Mouse (Mus musculus) hindbrain, embryonic 14.5 days (tissue): ENCODE measurements around the gene Rad51b. TPM values are rescaled to one million over a fixed set of nuclear protein-coding genes. Genes with fewer than 3 reads are reported as not detected.
A peak's percentile ranks its signal among the peaks of the same experiment; 100 is the strongest.

ENCODE experiments used
- ATAC-seq: fragments of 200-750 bp; cut with Nextera tagmentation; 2 replicates; pipeline ENCODE4 v1.8.0; 2017; ENCODE audit warnings: moderate number of reproducible peaks, mild to moderate bottlenecking, moderate TSS enrichment, moderate library complexity; ENCODE audit not compliant: low FRiP score
- DNase-seq: peaks from one replicate; pipeline ENCODE4 v3.0.0-alpha.2; 2015; ENCODE audit warnings: low spot score
- H3K27ac ChIP-seq: fragments of 300-500 bp; sonication (generic); 2 replicates; pipeline ENCODE4 v1.5.1; 2014; ENCODE audit warnings: mild to moderate bottlenecking, moderate library complexity
- H3K27me3 ChIP-seq: fragments of 300-500 bp; sonication (generic); 2 replicates; pipeline ENCODE4 v1.6.1; 2014; ENCODE audit warnings: mild to moderate bottlenecking, low read length, mixed read lengths; ENCODE audit not compliant: control insufficient read depth, insufficient read depth
- H3K36me3 ChIP-seq: fragments of 300-500 bp; sonication (generic); replicated peaks from 2 replicates; pipeline ENCODE4 v1.6.1; 2014; ENCODE audit not compliant: control insufficient read depth, insufficient read depth
- H3K4me1 ChIP-seq: fragments of 300-500 bp; sonication (generic); replicated peaks from 2 replicates; pipeline ENCODE4 v1.6.1; 2014; ENCODE audit warnings: antibody characterized with exemption, low read length, mixed read lengths; ENCODE audit not compliant: control insufficient read depth, insufficient read depth
- H3K4me2 ChIP-seq: fragments of 300-500 bp; sonication (generic); replicated peaks from 2 replicates; pipeline ENCODE4 v1.6.1; 2014; ENCODE audit warnings: mild to moderate bottlenecking, moderate library complexity
- H3K4me3 ChIP-seq: fragments of 300-500 bp; sonication (generic); replicated peaks from 2 replicates; pipeline ENCODE4 v1.5.1; 2014; ENCODE audit warnings: mild to moderate bottlenecking, low read length
- H3K9ac ChIP-seq: fragments of 300-500 bp; sonication (generic); 2 replicates; pipeline ENCODE4 v1.6.1; 2014
- H3K9me3 ChIP-seq: fragments of 300-500 bp; sonication (generic); 2 replicates; pipeline ENCODE4 v1.6.1; 2016; ENCODE audit warnings: low read length; ENCODE audit not compliant: control insufficient read depth
- WGBS: fragments of 180-500 bp; shearing (Covaris S2); extraction: QIAGEN DNeasy Blood & Tissue Kit; methylation state at CpG from one replicate; pipeline ENCODE4 v1.1.7; 2014; 5-methylcytosine and 5-hydroxymethylcytosine counted together
- polyA plus RNA-seq: library from polyadenylated mRNA; unstranded; fragments of >200 nt; fragmentation: Nextera tagmentation; extraction: Ambion mirVana; gene quantifications from 2 replicates; pipeline ENCODE4 v1.2.1, GENCODE M21; 2014

Rad51b gene
- polyA plus RNA-seq, 1 experiment from 2014 or later: 1.5 TPM

- no peaks in the 10 kb centered on the region for H3K36me3 ChIP-seq
- H3K4me1 ChIP-seq: 0 out of 2 replicates have a peak, but pooled peaks cover 3% of the 10 kb centered on the region
These were observed 313.5 kb downstream of the Rad51b start for GRCm38 (mm10) chr12:79610511-79611103.

GRCm38 (mm10) chr12:79611665-79612064 lies 314.6 kb downstream of the Rad51b start:
- Histone ChIP-seq H3K27ac (no peak overlapping the region), H3K4me3 (no peak overlapping the region)
- 94% methylated on average over 2 of the region's 2 CpGs for WGBS

More at GRCm38 (mm10) chr12:79610511-79611103, 313.5 kb downstream of the Rad51b start:
- 67% methylated on average over 6 of the region's 6 CpGs for WGBS
- DNase-seq (no peak), ATAC-seq (no peak)
- Histone ChIP-seq H3K9me3 (no peaks in the 10 kb centered on the region), H3K4me3 (no peak overlapping the region), H3K27me3 (no peaks in the 10 kb centered on the region), H3K9ac (no peak overlapping the region), H3K27ac (no peak overlapping the region), H3K4me2 (no peak overlapping the region)

GRCm38 (mm10) chr12:79612334-79613060 lies 315.4 kb downstream of the Rad51b start:
- Histone ChIP-seq H3K27me3 (no peaks in the 10 kb centered on the region), H3K27ac (0 out of 2 replicates have a peak overlapping the region, but pooled peaks have one; percentile 18), H3K9ac (no peak overlapping the region), H3K4me3 (no peak overlapping the region), H3K36me3 (no peaks in the 10 kb centered on the region), H3K9me3 (no peaks in the 10 kb centered on the region), H3K4me2 (no peak overlapping the region), H3K4me1 (0 out of 2 replicates have a peak, but pooled peaks cover 3% of the 10 kb centered on the region)
- DNase-seq (peak; percentile 91), ATAC-seq (peak; percentile 92)
- 49% methylated on average over 14 of the region's 14 CpGs for WGBS

More at GRCm38 (mm10) chr12:79611665-79612064, 314.6 kb downstream of the Rad51b start:
- Histone ChIP-seq H3K36me3 (no peaks in the 10 kb centered on the region), H3K4me1 (0 out of 2 replicates have a peak, but pooled peaks cover 3% of the 10 kb centered on the region), H3K4me2 (no peak overlapping the region), H3K27me3 (no peaks in the 10 kb centered on the region), H3K9ac (no peak overlapping the region), H3K9me3 (no peaks in the 10 kb centered on the region)
- no peak for ATAC-seq
- DNase-seq: no peak

- peak overlapping the region; percentile 18; the same call in 1 of the 2 replicates for H3K27ac ChIP-seq
- no peak overlapping the region for H3K9ac ChIP-seq
- WGBS: 74% methylated on average over 8 of the region's 8 CpGs
- H3K9me3 ChIP-seq: no peaks in the 10 kb centered on the region
- H3K27me3 ChIP-seq: no peaks in the 10 kb centered on the region
- DNase-seq (peak; percentile 47), ATAC-seq (no peak)
- no peak overlapping the region for H3K4me3 ChIP-seq
- 0 out of 2 replicates have a peak, but pooled peaks cover 3% of the 10 kb centered on the region for H3K4me1 ChIP-seq
- H3K4me2 ChIP-seq: no peak overlapping the region
- H3K36me3 ChIP-seq: no peaks in the 10 kb centered on the region
These were observed 316.1 kb downstream of the Rad51b start for GRCm38 (mm10) chr12:79613061-79613788.

- Histone ChIP-seq H3K4me2 (no peak overlapping the region), H3K36me3 (no peaks in the 10 kb centered on the region), H3K27ac (no peak overlapping the region), H3K9ac (no peak overlapping the region), H3K4me3 (no peak overlapping the region), H3K27me3 (no peaks in the 10 kb centered on the region), H3K9me3 (no peaks in the 10 kb centered on the region), H3K4me1 (0 out of 2 replicates have a peak, but pooled peaks cover 3% of the 10 kb centered on the region)
- 88% methylated on average over 9 of the region's 9 CpGs for WGBS
- no peak for ATAC-seq
- DNase-seq: no peak
These were observed 316.9 kb downstream of the Rad51b start for GRCm38 (mm10) chr12:79613846-79614582.

GRCm38 (mm10) chr12:79614583-79614953 lies 317.5 kb downstream of the Rad51b start:
- H3K27ac ChIP-seq: no peak overlapping the region
- no peaks in the 10 kb centered on the region for H3K4me1 ChIP-seq
- no peak overlapping the region for H3K4me2 ChIP-seq
- no peaks in the 10 kb centered on the region for H3K9me3 ChIP-seq
- no peak overlapping the region for H3K4me3 ChIP-seq
- H3K27me3 ChIP-seq: no peaks in the 10 kb centered on the region
- ATAC-seq (no peak), DNase-seq (no peak)
- H3K36me3 ChIP-seq: no peaks in the 10 kb centered on the region
- WGBS: 89% methylated on average over 2 of the region's 2 CpGs
- H3K9ac ChIP-seq: no peak overlapping the region

- Histone ChIP-seq H3K4me2 (no peak overlapping the region), H3K4me1 (no peaks in the 10 kb centered on the region), H3K9me3 (no peaks in the 10 kb centered on the region), H3K27ac (no peak overlapping the region), H3K9ac (no peak overlapping the region), H3K4me3 (no peak overlapping the region), H3K27me3 (no peaks in the 10 kb centered on the region), H3K36me3 (no peaks in the 10 kb centered on the region)
- ATAC-seq (no peak), DNase-seq (no peak)
- 76% methylated on average over 5 of the region's 5 CpGs for WGBS
These were observed 318.7 kb downstream of the Rad51b start for GRCm38 (mm10) chr12:79615717-79616316.

- no peaks in the 10 kb centered on the region for H3K4me1 ChIP-seq
- no peak overlapping the region for H3K4me3 ChIP-seq
- no peak overlapping the region for H3K9ac ChIP-seq
- no peak overlapping the region for H3K4me2 ChIP-seq
- no peaks in the 10 kb centered on the region for H3K27me3 ChIP-seq
- no peaks in the 10 kb centered on the region for H3K9me3 ChIP-seq
- 97% methylated on average over 1 of the region's 1 CpGs for WGBS
- H3K27ac ChIP-seq: no peak overlapping the region
- H3K36me3 ChIP-seq: no peaks in the 10 kb centered on the region
- DNase-seq (no peak), ATAC-seq (no peak)
These were observed 321.9 kb downstream of the Rad51b start for GRCm38 (mm10) chr12:79619009-79619408.
